Mouse (Mus musculus) bone marrow, adult 2 months (tissue): ENCODE results near the gene Lactb.

Experiments used
- CTCF ChIP-seq: fragments of 200-500 bp; IDR thresholded peaks from 2 replicates; pipeline ENCODE4 v1.5.1; 2011; ENCODE audit warnings: low read length, control low read depth; ENCODE audit not compliant: control insufficient read depth, insufficient read depth
- POLR2A ChIP-seq: fragments of 200-500 bp; IDR thresholded peaks from 2 replicates; pipeline ENCODE4 v1.6.1; 2011; ENCODE audit warnings: low read depth, mild to moderate bottlenecking, control low read depth, low read length, borderline replicate concordance; ENCODE audit not compliant: control insufficient read depth

DNA sequence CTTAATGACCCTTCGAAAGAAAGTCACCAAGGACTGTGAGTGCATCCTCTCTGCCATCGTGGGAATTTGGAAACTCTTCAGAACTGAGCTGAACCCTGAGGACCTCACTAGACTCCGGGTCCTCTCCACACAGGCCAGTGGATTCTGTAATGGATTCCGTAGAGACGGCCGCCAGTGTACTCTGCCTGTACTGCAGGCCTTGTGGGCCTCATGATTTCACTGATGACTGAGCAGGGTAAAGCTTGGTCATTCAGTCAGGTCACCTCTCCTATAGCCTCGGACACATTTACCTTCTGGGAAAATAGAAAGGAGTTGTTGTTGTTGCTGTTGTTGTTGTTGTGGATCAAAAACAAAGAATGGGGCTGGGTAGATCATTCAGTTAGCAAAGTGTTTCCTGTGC is 6.8 kb upstream of the Lactb start:
- no peak for TF ChIP-seq POLR2A
- TF ChIP-seq CTCF = no peak
